Mouse (Mus musculus) lung, adult 2 months (tissue): ENCODE measurements at regions not wholly inside any gene's neighbourhood (a gene's known extent, or its start where the extent isn't known, plus 50 kb on each side); places are given as distances from the start of the nearest gene placed in this dataset.

Experiments used
- CTCF ChIP-seq: fragments of 200-500 bp; IDR thresholded peaks from 2 replicates; pipeline ENCODE4 v1.5.1; 2011; ENCODE audit warnings: mild to moderate bottlenecking, low read length, control low read depth; ENCODE audit not compliant: insufficient read depth
- POLR2A ChIP-seq: fragments of 200-500 bp; IDR thresholded peaks from 2 replicates; pipeline ENCODE4 v1.6.1; 2011; ENCODE audit warnings: low read depth, mild to moderate bottlenecking, control low read depth, low read length, borderline replicate concordance; ENCODE audit errors: extremely low read depth

GRCm38 (mm10) chr11:82662086-82662485 is 102.0 kb downstream of the Cct6b start:
- TF ChIP-seq POLR2A (no peak), CTCF (no peak)
